Mouse (Mus musculus) stomach, embryonic 15.5 days (tissue): ENCODE data around the gene Tacc2. TPM values are rescaled to one million over a fixed set of nuclear protein-coding genes. Genes with fewer than 3 reads are reported as not detected.
"Not testable (repeated sequence)": the region's sequence is repeated elsewhere in the genome, so short reads cannot be mapped to it uniquely, and the experiment has no call there.

Source experiments
- ATAC-seq: fragments of 200-750 bp; cut with Nextera tagmentation; 2 replicates; pipeline ENCODE4 v1.8.0; 2017; ENCODE audit warnings: low read depth, moderate number of reproducible peaks, moderate TSS enrichment; ENCODE audit not compliant: insufficient read depth, low FRiP score
- H3K27ac ChIP-seq: fragments of 300-500 bp; sonication (generic); 2 replicates; pipeline ENCODE4 v1.5.1; 2015; ENCODE audit warnings: mild to moderate bottlenecking, inconsistent platforms
- H3K27me3 ChIP-seq: fragments of 300-500 bp; sonication (generic); replicated peaks from 2 replicates; pipeline ENCODE4 v1.6.1; 2015; ENCODE audit warnings: inconsistent platforms
- H3K36me3 ChIP-seq: fragments of 300-500 bp; sonication (generic); 2 replicates; pipeline ENCODE4 v1.6.1; 2015; ENCODE audit warnings: inconsistent platforms
- H3K4me1 ChIP-seq: fragments of 300-500 bp; sonication (generic); 2 replicates; pipeline ENCODE4 v1.6.1; 2015; ENCODE audit warnings: inconsistent platforms
- H3K4me2 ChIP-seq: fragments of 300-500 bp; sonication (generic); 2 replicates; pipeline ENCODE4 v1.6.1; 2015; ENCODE audit warnings: mild to moderate bottlenecking, inconsistent platforms
- H3K4me3 ChIP-seq: fragments of 300-500 bp; sonication (generic); replicated peaks from 2 replicates; pipeline ENCODE4 v1.5.1; 2015; ENCODE audit warnings: inconsistent platforms
- H3K9ac ChIP-seq: fragments of 300-500 bp; sonication (generic); 2 replicates; pipeline ENCODE4 v1.6.1; 2015; ENCODE audit warnings: inconsistent platforms
- H3K9me3 ChIP-seq: fragments of 300-500 bp; sonication (generic); 2 replicates; pipeline ENCODE4 v1.6.1; 2016; ENCODE audit warnings: inconsistent platforms
- WGBS: fragments of 180-500 bp; shearing (Covaris S2); methylation state at CpG from one replicate; pipeline ENCODE4 v1.1.7; 2015; 5-methylcytosine and 5-hydroxymethylcytosine counted together
- polyA plus RNA-seq: library from polyadenylated mRNA; unstranded; fragments of >200 nt; fragmentation: Nextera tagmentation; extraction: Ambion mirVana; gene quantifications from 2 replicates; pipeline ENCODE4 v1.2.1, GENCODE M21; 2015

Gene Tacc2
- polyA plus RNA-seq, 1 experiment from 2014 or later: 21.4 TPM

GRCm38 (mm10) chr7:130596079-130596855 is 19.0 kb downstream of the Tacc2 start:
- H3K4me1 ChIP-seq, H3K27ac ChIP-seq, H3K9ac ChIP-seq, ATAC-seq, H3K4me3 ChIP-seq, H3K4me2 ChIP-seq, H3K36me3 ChIP-seq, H3K9me3 ChIP-seq, H3K27me3 ChIP-seq: not testable (repeated sequence)
- 28% methylated on average over 9 of the region's 19 CpGs for WGBS

GRCm38 (mm10) chr7:130597546-130597945 is 20.3 kb downstream of the Tacc2 start:
- no peaks in the 10 kb centered on the region for H3K27me3 ChIP-seq
- 73% methylated on average over 6 of the region's 6 CpGs for WGBS
- no peaks in the 10 kb centered on the region for H3K9me3 ChIP-seq
- no peak for ATAC-seq
- no peak overlapping the region for H3K9ac ChIP-seq
- H3K4me2 ChIP-seq: no peak overlapping the region
- H3K36me3 ChIP-seq: no peaks in the 10 kb centered on the region
- no peak overlapping the region for H3K4me3 ChIP-seq
- H3K4me1 ChIP-seq: 0 out of 2 replicates have a peak, but pooled peaks cover 3% of the 10 kb centered on the region
- no peak overlapping the region for H3K27ac ChIP-seq

DNA sequence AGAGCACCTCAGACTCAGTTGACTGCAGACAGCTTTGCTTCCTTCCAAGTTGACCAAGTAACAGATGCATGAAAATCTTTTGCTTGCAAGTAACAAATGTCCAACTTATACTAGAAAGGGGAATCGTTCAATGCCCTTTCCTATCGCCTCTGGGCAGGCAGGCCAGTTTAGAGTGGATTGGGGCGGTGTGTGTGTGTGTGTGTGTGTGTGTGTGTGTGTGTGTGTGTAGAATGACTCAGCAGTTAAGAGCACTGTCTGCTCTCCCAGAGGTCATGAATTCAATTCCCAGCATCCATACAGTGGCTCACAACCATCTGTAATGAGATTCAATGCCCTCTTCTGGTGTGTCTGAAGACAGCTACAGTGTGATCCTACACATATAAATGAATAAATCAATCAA is 22.8 kb downstream of the Tacc2 start:
- Histone ChIP-seq H3K36me3 (no peaks in the 10 kb centered on the region), H3K27ac (no peak overlapping the region), H3K9me3 (no peaks in the 10 kb centered on the region), H3K4me3 (no peak overlapping the region), H3K4me1 (0 out of 2 replicates have a peak, but pooled peaks cover 3% of the 10 kb centered on the region), H3K27me3 (no peaks in the 10 kb centered on the region), H3K9ac (no peak overlapping the region), H3K4me2 (no peak overlapping the region)
- no peak for ATAC-seq
- 73% methylated on average over 3 of the region's 3 CpGs for WGBS

DNA sequence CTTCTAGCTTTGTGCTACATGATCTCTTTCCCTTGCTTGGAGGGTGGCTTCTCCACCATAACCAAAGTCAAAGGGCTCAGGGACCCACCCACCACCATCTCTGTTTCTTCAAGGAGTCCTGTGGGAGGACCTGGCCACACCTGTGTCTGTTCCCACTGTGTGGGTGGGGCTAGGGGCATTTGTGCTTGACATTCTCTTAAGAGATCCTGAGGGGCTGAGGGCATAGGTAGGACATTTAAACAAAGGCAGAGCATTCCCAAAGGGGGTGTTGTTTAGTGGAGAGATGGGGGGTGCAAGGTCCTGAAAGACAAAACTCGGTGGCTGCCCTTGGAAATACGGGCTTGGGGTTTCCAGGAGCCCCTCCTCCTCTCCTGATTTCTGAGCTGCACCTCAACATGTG is 23.3 kb downstream of the Tacc2 start:
- Histone ChIP-seq H3K27ac (no peak overlapping the region), H3K9ac (no peak overlapping the region), H3K4me2 (no peak overlapping the region), H3K4me1 (0 out of 2 replicates have a peak, but pooled peaks cover 3% of the 10 kb centered on the region), H3K36me3 (no peaks in the 10 kb centered on the region), H3K4me3 (no peak overlapping the region), H3K27me3 (no peaks in the 10 kb centered on the region), H3K9me3 (no peaks in the 10 kb centered on the region)
- WGBS: 65% methylated on average over 2 of the region's 2 CpGs
- ATAC-seq: no peak

- no peak for ATAC-seq
These were observed 25.6 kb downstream of the Tacc2 start for GRCm38 (mm10) chr7:130602804-130603203.

DNA sequence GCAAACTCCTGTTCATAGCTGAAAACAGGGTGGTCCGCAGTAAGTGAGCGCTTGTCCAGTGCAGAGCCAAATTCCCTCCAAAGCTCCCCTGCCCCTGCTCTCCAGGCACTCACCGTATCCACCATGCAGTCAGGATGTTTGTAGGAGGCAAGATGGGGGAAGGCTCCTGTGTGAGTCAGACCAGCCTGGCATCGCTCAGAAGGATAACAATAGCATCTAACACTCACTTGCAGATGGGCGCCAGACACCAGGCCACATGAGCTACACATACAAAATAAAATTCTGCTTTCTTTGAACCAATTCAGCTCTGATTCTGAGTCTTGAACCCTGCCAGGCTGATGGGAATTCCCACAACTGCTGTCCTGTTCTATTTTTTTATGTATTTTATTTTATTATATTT is 26.3 kb downstream of the Tacc2 start:
- Histone ChIP-seq H3K27me3 (no peaks in the 10 kb centered on the region), H3K4me3 (no peak overlapping the region), H3K4me2 (no peak overlapping the region), H3K36me3 (no peaks in the 10 kb centered on the region), H3K9ac (no peak overlapping the region), H3K27ac (no peak overlapping the region), H3K4me1 (no peaks in the 10 kb centered on the region), H3K9me3 (no peaks in the 10 kb centered on the region)
- WGBS: 83% methylated on average over 5 of the region's 5 CpGs
- ATAC-seq: no peak

More at GRCm38 (mm10) chr7:130602804-130603203, 25.6 kb downstream of the Tacc2 start:
- H3K27ac ChIP-seq: no peak overlapping the region
- H3K9me3 ChIP-seq: no peaks in the 10 kb centered on the region
- 73% methylated on average over 1 of the region's 1 CpGs for WGBS
- no peak overlapping the region for H3K9ac ChIP-seq
- H3K4me1 ChIP-seq: no peaks in the 10 kb centered on the region
- H3K4me2 ChIP-seq: no peak overlapping the region
- no peaks in the 10 kb centered on the region for H3K27me3 ChIP-seq
- no peak overlapping the region for H3K4me3 ChIP-seq
- H3K36me3 ChIP-seq: no peaks in the 10 kb centered on the region

DNA sequence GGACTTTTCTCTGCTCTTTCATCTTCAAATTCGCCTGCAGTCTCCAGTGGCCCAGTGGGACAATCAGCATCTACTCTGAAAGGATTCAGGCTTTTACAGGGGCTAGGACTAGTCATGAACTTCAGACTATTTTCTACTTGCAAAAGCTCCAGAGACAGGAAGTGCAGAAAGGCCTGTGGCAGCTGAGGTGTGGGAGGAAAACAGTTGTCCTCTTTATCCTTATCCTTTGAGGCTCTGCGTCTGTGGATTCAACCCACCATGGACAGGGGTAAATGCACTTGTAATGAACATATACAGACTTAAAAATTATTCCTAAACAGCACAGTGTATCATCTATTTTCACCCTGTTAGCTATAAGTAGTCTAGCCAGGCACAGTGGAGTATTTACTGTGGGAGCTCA is 27.2 kb downstream of the Tacc2 start:
- Histone ChIP-seq H3K4me2 (no peak overlapping the region), H3K27ac (no peak overlapping the region), H3K4me1 (no peaks in the 10 kb centered on the region), H3K9ac (no peak overlapping the region), H3K9me3 (no peaks in the 10 kb centered on the region), H3K4me3 (no peak overlapping the region), H3K27me3 (no peaks in the 10 kb centered on the region), H3K36me3 (no peaks in the 10 kb centered on the region)
- no peak for ATAC-seq
- 65% methylated on average over 2 of the region's 2 CpGs for WGBS

DNA sequence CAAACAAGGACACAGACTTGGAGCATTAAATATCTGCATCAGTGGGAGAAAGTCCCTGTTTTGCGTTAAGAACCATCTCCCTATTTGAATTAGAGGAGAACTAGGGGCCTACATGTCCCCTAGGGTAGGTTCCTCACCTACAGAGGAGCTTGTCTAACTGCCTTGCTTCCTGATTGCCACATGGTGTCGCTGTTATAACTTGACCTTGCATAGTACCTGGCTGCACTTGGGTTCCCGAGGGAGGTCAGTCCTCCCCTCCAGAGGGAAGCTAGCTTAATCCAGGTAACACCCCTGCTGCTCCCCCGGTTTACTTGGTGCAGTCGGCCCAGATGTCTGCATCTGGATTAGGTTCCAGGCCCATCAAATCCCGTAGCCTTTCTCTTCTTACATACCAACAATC is 27.9 kb downstream of the Tacc2 start:
- Histone ChIP-seq H3K4me1 (no peaks in the 10 kb centered on the region), H3K27me3 (no peaks in the 10 kb centered on the region), H3K36me3 (no peaks in the 10 kb centered on the region), H3K27ac (no peak overlapping the region), H3K9me3 (no peaks in the 10 kb centered on the region), H3K4me3 (no peak overlapping the region), H3K4me2 (no peak overlapping the region), H3K9ac (no peak overlapping the region)
- ATAC-seq: no peak
- WGBS: 26% methylated on average over 6 of the region's 6 CpGs

DNA sequence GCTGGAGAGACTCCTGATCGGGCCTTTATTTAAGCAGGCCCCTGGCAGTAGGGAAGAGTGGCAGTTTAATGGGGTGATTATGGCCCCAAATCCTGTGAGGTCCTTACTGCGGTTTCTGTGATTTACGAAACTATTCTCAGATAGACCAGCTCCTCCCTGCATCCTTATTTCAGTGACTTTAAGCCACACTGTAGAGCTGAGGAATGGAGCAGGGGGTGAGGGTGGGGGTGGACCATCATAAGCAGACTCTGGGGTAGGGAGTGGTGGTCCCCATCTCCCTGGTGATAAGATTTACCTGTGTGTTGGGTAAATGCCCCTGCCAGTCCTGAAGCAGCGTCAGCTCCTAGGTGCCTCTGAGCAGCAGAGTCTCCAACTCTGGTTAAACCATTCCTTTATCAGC is 29.7 kb downstream of the Tacc2 start:
- Histone ChIP-seq H3K9ac (no peak overlapping the region), H3K4me3 (no peak overlapping the region), H3K27ac (no peak overlapping the region), H3K36me3 (no peaks in the 10 kb centered on the region), H3K9me3 (no peaks in the 10 kb centered on the region), H3K4me1 (no peaks in the 10 kb centered on the region), H3K4me2 (no peak overlapping the region), H3K27me3 (no peaks in the 10 kb centered on the region)
- no peak for ATAC-seq
- WGBS: 92% methylated on average over 4 of the region's 4 CpGs

GRCm38 (mm10) chr7:130613973-130614372 is 36.7 kb downstream of the Tacc2 start:
- H3K27me3 ChIP-seq: no peaks in the 10 kb centered on the region
- H3K4me3 ChIP-seq: no peak overlapping the region
- no peak for ATAC-seq
- H3K9me3 ChIP-seq: no peaks in the 10 kb centered on the region
- H3K9ac ChIP-seq: no peak overlapping the region
- no peaks in the 10 kb centered on the region for H3K36me3 ChIP-seq
- WGBS: 55% methylated on average over 4 of the region's 4 CpGs
- H3K4me2 ChIP-seq: no peak overlapping the region
- no peaks in the 10 kb centered on the region for H3K4me1 ChIP-seq
- H3K27ac ChIP-seq: no peak overlapping the region

DNA sequence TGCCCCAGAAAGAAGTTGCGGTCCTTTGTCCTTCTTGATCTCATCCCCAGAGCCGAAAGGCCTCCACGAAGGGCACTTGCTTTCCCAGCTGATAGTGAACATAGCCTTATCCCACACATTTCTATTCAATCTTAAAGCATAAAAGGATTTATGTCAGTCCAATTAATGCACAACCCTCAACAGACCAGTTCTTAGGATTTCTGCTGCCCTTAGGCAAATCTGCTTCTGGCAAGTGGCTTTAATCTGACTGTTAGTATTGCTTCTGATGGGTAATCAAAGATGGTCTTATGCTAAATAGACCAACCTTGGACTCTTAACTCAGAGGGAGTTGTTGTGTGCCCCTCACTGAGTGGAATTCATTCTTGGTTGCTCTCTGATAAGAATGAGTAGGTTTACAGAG is 40.4 kb downstream of the Tacc2 start:
- no peaks in the 10 kb centered on the region for H3K9me3 ChIP-seq
- H3K9ac ChIP-seq: no peak overlapping the region
- H3K36me3 ChIP-seq: no peaks in the 10 kb centered on the region
- no peak for ATAC-seq
- H3K4me2 ChIP-seq: no peak overlapping the region
- H3K27me3 ChIP-seq: no peaks in the 10 kb centered on the region
- no peak overlapping the region for H3K4me3 ChIP-seq
- 87% methylated on average over 3 of the region's 3 CpGs for WGBS
- no peak overlapping the region for H3K27ac ChIP-seq
- no peaks in the 10 kb centered on the region for H3K4me1 ChIP-seq

GRCm38 (mm10) chr7:130621068-130621467 is 43.8 kb downstream of the Tacc2 start:
- Histone ChIP-seq H3K36me3 (no peaks in the 10 kb centered on the region), H3K27me3 (no peaks in the 10 kb centered on the region), H3K4me2 (no peak overlapping the region), H3K27ac (no peak overlapping the region), H3K9me3 (no peaks in the 10 kb centered on the region), H3K9ac (no peak overlapping the region), H3K4me1 (no peaks in the 10 kb centered on the region), H3K4me3 (no peak overlapping the region)
- WGBS: 89% methylated on average over 2 of the region's 2 CpGs
- no peak for ATAC-seq

DNA sequence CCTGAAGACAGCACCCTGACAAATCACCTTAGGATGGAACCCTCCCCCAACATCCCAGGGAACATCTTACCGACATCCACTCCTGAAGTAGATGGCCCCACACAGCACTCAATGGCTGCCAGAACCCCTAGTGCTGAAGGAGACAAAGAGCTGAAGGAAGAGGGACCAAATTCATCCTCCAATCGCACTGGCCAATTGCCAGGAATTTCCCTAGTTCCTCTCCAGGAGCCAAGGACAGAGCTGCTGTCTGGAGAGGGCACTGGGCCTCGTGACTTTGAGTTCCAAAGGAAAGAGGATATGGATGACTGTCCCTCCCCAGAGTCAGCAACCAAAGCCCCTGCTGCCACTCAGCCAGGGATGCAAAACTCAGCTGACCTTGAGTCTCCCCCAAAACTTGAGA is 44.7 kb downstream of the Tacc2 start:
- no peak for ATAC-seq
- 45% methylated on average over 3 of the region's 3 CpGs for WGBS
- no peaks in the 10 kb centered on the region for H3K4me1 ChIP-seq
- H3K27me3 ChIP-seq: no peaks in the 10 kb centered on the region
- no peak overlapping the region for H3K9ac ChIP-seq
- H3K9me3 ChIP-seq: no peaks in the 10 kb centered on the region
- H3K36me3 ChIP-seq: no peaks in the 10 kb centered on the region
- H3K4me2 ChIP-seq: no peak overlapping the region
- H3K4me3 ChIP-seq: no peak overlapping the region
- H3K27ac ChIP-seq: no peak overlapping the region
